Mouse (Mus musculus): ENCODE results near the gene Zmat5.
"Not testable (repeated sequence)": the region's sequence is repeated elsewhere in the genome, so short reads cannot be mapped to it uniquely, and the experiment has no call there.

The Zmat5 gene

GRCm38 (mm10) chr11:4688632-4689380 is 15.7 kb upstream of the Zmat5 start:
- in situ Hi-C loops (cut with MboI, MseI) = no loop called here

DNA sequence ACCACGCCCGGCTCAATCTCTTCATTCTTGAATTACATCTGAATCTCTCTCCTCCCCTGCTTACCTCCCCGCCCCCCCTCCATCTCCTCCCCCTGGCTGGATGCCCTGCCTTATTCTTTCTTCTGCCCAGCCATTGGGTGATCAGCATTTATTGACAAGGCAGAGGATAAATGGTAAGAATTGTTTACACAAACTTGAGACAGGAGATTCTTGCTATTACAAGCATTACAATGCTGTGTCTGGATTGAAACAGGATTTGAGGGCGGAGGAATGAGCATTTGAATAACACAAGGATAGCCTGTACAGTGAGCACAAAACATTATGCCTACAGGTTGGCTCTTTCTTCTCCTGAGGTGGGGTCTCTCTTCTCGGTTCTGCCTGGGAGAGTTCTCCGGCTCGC is 14.1 kb upstream of the Zmat5 start:
- in situ Hi-C loops (cut with MboI, MseI) = no loop called here

DNA sequence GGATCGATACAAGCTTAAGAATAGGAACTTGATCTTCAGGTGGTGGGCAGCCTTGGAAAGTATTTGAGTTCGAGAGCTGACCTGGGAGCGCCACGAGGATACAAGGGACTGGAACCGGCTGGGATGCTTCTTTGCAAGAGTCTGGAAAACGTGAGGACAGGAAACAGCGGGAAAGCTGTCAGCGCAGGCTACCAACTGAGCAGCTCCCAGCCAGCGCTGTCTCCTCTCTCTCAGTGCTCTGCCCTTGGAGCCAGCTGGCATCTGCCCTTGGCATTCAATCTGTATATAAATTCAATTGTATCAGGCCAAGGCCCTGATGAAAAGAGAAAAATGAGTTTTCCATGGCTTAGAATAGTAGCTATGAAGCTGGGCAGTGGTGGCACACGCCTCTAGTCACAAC is 13.3 kb upstream of the Zmat5 start:
- in situ Hi-C loops (cut with MboI, MseI) = no loop called here

- in situ Hi-C loops (cut with MboI, MseI) = no loop called here
These were observed 12.3 kb upstream of the Zmat5 start for GRCm38 (mm10) chr11:4692162-4692561.

- in situ Hi-C loops (cut with MboI, MseI) = no loop called here
These were observed 7.2 kb upstream of the Zmat5 start for GRCm38 (mm10) chr11:4697043-4697983.

GRCm38 (mm10) chr11:4700726-4701125 is 3.8 kb upstream of the Zmat5 start:
- in situ Hi-C loops (cut with MboI, MseI) = no loop called here

- in situ Hi-C loops (cut with MboI, MseI) = no loop called here
These were observed 798 bp upstream of the Zmat5 start for GRCm38 (mm10) chr11:4703688-4704071.

DNA sequence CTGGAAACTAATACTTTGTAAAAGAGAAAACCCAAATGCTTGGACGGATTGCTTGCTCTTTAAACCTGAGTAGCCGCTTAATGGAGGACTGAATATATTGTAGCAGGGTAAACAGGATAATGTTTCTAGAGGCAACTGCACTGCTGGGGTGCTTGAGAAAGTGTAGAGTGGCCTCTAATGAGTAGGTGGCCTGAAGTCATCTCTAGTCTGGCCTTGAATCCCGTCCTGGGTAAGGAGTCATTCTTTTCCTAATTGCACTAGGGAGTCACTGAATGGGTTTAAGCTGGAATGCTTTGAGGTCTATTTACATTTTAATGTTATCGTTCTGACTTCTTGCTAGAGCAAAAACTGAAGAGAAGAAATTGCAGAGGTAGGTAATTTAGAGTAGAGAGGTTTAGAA is 700 bp downstream of the Zmat5 start:
- in situ Hi-C loops (cut with MboI, MseI) = no loop called here

DNA sequence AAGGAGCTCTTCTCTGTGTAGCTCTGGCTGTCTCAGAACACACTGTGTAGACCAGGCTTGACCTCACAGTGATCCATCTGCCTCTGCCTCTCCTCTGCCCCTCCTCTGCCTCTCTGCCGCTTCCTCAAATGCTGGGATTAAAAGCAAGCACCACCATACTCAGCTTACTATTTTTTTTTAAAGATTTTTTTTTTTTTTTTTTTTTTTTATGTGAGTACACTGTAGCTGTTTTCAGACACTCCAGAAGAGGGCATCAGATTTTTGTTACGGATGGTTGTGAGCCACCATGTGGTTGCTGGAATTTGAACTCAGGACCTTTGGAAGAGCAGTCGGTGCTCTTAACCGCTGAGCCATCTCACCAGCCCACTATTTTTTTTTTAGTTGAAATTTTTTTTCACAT is 5.7 kb downstream of the Zmat5 start:
- in situ Hi-C loops (cut with MboI, MseI) = not testable (repeated sequence)

DNA sequence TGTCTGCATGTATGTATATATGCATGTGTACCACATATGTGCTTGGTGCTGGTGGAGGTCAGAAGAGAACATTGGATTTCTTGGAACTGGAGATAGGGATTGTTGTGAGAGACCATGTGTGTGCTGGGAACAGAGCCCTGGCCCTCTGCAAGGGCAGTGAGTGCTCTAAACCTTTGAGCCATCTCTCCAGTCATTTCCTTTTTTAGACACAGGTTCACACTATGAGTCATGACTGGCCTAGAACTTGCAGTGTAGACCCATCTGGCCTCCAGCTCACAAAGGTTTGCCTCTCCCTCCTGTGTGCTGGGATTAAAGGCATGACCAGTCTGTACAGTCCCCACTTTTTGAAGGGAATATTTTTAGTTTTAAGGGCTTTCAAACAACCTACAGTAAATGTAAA is 8.3 kb downstream of the Zmat5 start:
- in situ Hi-C loops (cut with MboI, MseI) = no loop called here

- in situ Hi-C loops (cut with MboI, MseI) = no loop called here
These were observed 10.2 kb downstream of the Zmat5 start for GRCm38 (mm10) chr11:4714727-4715126.

DNA sequence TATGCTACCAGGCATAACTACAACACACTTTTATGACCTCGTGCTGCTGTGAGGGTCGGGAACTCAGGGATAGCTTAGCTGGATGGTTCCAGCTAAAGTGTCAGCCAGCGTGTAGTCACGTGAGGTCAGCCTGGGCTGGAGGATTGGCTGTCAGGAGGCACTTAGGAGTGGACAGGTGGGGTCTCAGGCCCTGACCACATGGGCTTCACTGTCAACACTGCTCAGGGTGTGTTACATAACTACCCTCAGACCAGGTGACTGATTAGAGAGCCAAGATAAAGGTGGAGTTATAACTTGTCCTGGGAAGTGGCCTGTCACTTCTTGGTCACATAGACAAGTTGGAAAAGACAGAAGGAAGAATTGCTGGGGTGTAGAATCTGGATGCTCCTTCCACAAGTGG is 11.1 kb downstream of the Zmat5 start:
- in situ Hi-C loops (cut with MboI, MseI) = no loop called here

- in situ Hi-C loops (cut with MboI, MseI) = no loop called here
These were observed 12.2 kb downstream of the Zmat5 start for GRCm38 (mm10) chr11:4716530-4717236.

GRCm38 (mm10) chr11:4718548-4718947 is 14.1 kb downstream of the Zmat5 start:
- in situ Hi-C loops (cut with MboI, MseI) = no loop called here

DNA sequence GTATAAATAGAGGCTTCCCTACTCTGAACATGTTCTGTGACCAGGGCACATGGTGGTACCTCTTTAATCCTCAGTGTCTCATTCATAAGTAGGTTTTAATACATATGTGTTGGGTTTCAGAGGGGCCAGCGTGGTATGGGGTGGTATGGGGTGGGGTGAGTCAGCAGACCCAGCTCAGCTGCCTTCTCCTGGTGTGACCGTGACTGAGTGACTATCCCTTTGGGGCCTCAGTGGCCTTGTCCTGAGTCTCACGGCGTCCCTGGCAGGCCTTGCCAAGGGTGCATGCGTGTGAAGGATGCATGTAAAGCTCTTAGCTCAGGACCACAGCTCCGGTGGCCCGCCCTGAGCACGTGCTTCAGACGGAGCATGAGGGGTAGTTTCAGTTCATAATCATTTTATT is 15.5 kb downstream of the Zmat5 start:
- in situ Hi-C loops (cut with MboI, MseI) = no loop called here

GRCm38 (mm10) chr11:4720393-4720792 is 15.9 kb downstream of the Zmat5 start:
- in situ Hi-C loops (cut with MboI, MseI) = no loop called here

GRCm38 (mm10) chr11:4720900-4721580 is 16.6 kb downstream of the Zmat5 start:
- in situ Hi-C loops (cut with MboI, MseI) = no loop called here

- in situ Hi-C loops (cut with MboI, MseI) = no loop called here
These were observed 17.2 kb downstream of the Zmat5 start for GRCm38 (mm10) chr11:4721728-4722127.

DNA sequence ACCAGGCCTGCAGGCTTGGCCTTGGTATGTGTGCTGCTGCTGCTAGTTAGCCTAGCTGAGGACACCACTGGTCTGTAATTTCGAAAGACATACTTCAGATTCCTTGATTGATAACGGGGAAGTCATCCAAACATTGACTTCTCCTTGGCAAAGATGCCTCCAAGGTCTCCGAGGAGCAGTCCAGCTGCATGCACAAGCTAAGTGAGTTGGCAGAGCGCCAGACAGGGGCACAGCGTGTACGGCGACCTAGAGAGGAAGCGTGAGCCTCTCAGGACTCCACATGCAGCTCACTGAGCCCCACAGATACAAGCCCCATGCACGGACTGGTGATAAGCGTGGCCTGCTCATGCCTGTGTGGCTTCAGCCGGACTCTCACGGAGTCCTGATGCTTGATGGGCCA is 25.1 kb downstream of the Zmat5 start:
- in situ Hi-C loops (cut with MboI, MseI) = no loop called here

DNA sequence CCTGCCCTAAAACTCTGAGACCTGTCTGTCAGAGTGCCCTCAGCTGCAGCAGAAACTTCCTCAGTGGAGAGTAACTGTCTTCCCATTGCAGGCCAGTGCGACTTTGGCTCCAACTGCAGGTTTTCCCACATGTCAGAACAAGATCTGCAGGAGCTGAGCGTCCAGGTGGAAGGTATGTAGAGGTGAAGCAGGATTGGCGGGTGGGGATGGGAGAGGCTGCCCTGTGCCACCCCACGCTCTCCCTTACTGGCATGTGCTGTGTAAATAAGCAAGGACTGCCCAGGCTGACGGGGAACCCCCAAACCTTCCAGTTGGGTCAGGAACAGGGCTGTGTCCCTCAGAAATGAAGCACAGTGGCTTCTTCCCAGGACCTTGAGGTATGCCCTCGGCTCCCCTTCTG is 25.6 kb downstream of the Zmat5 start:
- in situ Hi-C loops (cut with MboI, MseI) = no loop called here

DNA sequence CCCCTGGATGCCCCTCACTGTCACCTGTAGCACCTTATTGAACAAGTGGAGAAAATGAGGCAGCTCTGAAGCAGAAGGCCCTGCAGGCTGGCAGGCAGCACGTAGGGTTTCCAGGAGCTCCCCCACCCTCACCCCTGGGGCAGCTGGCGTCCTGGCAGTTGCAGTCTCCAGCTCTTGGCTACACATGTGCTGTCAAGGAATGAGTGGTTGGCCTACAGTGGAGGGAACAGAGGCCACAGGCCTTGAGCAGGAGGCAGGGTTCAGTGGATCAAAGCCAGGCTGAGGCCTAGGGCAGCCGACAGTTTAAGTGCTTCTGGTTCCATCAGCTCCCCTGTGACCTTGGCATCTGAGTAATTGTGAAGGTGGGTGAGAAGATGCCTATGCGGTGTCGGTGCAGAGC is 26.4 kb downstream of the Zmat5 start:
- in situ Hi-C loops (cut with MboI, MseI) = no loop called here

GRCm38 (mm10) chr11:4731781-4732180 is 27.3 kb downstream of the Zmat5 start:
- in situ Hi-C loops (cut with MboI, MseI) = no loop called here
